Mouse (Mus musculus) brain, adult 2 months (tissue): ENCODE results near the gene Srebf2.
"Not testable (repeated sequence)": the region's sequence is repeated elsewhere in the genome, so short reads cannot be mapped to it uniquely, and the experiment has no call there.

Experiments used
- DNase-seq: peaks from one replicate; pipeline ENCODE4 v3.0.0; 2011; ENCODE audit warnings: low read depth, low spot score

The Srebf2 gene

DNA sequence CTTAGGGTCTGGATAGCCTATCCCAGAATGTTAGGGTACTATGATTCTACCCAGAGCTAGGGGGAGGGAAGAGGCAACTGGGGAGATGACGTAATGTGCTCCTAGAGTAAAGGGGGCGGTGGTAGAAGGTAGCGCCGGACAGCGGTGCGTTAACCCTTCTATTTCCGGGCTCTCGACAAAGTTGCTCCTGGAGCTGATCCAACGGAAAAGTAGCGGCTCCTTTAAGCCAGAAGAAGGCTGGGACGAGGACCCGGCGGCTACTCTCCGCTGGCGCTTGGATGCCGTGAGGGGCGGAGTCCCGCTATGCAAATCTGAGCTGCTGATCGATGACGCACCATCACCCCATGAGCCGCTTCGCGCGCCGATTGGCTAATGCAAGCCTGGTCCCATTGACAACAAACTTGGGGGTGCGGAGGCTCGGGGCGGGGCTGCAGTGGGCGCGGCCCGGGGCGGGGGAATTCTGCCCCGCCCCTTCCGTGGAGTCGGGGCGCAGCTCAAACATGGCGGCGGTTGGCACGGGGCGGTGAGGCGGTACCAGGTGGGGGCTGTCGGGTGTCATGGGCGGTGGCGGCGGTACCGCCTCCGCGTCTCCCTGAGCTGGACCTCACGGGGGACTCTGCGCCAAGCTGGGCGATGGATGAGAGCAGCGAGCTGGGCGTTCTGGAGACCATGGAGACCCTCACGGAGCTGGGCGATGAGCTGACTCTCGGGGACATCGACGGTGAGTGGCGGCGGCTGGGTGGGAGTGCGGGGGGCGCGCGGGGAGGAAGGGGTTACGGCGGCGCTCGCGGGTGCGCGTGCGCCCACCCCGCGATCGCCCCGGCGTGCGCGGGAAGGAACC, at the start of gene Srebf2:
Gene Srebf2, plus strand, starts transcription at position 412 of the 841 bp plus-strand sequence.
- peak; percentile 100 for DNase-seq

GRCm38 (mm10) chr15:82106953-82107555, 39.9 kb upstream of the Srebf2 start:
- peak; percentile 85 for DNase-seq

DNA sequence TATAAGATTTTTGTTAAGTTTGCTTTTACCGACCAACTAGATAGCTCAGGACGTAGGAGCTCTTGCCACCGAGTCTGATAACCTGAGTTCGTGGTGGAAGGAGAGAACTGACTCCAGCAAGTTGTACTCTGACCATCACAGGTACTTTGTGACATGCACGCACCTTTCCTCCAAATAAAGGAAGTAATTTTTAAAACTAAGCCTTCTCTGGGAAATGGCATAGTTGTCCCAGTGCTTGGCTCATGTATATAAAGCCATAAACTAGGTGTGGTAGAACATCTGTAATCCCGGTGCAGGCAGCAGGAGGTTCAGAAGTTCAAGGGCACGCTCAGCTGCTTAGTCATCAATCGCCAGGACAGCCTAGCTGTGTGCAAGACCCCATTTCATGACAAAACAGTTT, 26.4 kb upstream of the Srebf2 start:
- DNase-seq, result no peak

DNA sequence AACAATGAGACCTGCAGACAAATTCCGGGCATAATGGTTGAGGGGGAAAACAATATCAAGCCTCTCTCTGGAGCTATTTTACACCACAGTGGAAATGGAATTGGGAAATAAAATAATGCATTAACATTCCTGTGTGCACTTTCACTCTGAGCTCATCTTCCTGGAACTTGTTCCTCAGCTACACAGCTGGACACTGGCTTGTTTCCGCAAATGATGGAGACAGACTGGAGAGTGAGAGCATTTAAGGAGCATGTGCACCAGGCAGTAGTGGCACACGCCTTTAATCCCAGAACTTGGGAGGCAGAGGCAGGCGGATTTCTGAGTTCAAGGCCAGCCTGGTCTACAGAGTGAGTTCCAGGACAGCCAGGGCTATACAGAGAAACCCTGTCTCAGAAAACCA, 20.3 kb upstream of the Srebf2 start:
- not testable (repeated sequence) for DNase-seq

GRCm38 (mm10) chr15:82127426-82128374, 19.3 kb upstream of the Srebf2 start, which contains the start of gene Ccdc134:
Gene Ccdc134 (plus strand): TSS chr15:82127922.
- DNase-seq, result peak; percentile 97

DNA sequence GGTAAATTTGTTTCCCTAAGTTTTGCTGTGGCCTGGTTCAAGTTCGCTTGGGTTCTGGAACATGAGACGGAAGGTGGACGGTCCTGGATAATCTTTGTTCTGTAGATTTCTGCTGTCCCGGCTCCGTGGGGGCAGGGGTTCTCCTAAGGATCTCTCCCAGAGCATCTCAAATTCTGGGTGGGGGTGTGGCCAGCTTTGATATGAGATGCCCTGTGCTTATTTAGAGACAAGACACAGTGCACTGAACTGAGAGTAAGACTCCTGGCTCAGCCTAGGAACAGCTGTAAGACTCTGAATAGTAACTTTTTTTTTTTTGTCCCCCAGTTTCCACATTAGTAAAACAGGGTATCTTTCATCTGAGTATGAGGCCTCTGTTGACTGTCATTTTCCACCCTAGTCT, 18.6 kb upstream of the Srebf2 start:
- no peak for DNase-seq

GRCm38 (mm10) chr15:82130599-82130998, 16.4 kb upstream of the Srebf2 start:
- DNase-seq, result no peak

- peak; percentile 84 for DNase-seq
Measured at GRCm38 (mm10) chr15:82135372-82135771, 11.6 kb upstream of the Srebf2 start.

DNA sequence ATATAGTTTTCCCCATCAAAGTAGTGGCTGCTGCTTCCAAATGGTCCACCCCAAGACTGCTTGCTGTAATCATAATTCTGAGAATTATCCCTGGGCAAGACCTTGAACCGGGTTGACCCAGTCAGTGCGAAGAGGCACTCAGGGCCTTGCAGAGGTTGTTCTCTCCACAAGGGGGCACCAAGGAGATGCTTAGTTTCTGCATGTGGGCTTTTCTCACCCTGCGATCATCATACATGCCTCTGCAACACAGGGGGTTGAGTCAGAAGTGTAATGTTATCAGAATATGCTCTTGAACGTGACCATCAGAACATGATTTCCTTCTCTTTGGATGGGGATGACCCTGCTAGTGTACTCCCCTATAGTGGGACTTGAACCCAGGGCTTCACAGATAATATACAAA, 8.4 kb upstream of the Srebf2 start:
- DNase-seq, result peak; percentile 84

GRCm38 (mm10) chr15:82139196-82139595, 7.8 kb upstream of the Srebf2 start:
- peak; percentile 60 for DNase-seq

GRCm38 (mm10) chr15:82140355-82140754, 6.6 kb upstream of the Srebf2 start:
- DNase-seq, result no peak

- DNase-seq, result no peak
Measured at GRCm38 (mm10) chr15:82144157-82144556, 2.8 kb upstream of the Srebf2 start.

GRCm38 (mm10) chr15:82145408-82145807, 1.6 kb upstream of the Srebf2 start:
- no peak for DNase-seq

DNA sequence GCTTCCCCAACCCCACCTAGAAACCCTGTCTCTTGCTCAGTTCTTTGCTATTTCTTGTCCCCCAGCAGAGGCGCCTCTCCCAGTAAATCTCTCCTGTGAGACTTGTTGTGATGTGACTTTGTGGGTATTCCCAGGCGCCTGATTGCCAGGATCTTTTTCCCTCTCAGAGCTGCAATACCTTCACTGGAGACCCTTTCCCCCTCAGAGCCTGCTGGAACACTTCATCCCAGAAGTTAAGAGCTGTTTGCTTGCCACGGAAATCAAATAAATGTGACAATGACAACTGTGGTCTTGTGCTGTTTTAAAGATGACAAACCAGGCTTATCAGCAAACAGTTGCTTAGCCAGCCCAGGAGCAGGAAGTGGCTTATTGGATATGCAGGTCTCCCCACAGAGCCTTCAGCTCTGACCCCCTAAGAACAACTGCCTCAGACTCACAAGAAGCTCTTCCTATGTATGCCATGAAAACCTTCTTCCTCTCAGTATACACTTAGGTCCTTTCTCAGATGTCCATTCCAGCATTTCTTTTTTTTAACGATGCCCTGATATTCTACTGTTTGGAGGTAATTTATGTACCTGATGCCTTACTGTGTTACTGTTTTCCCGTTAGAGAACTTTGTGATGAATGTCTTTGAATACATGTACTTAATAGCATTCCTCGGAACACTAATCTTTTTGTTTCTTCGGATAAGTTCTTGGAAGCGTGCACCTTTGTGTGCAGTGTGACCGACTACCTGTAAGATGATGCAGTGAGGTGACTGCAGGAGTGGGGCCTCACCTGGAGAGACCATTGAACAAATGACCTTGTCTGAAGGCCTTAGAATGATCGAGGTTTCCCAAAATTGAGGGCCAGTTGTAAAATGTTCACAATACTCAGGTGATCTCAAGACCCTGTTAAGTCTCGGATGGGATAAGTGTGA, 871 bp upstream of the Srebf2 start:
- DNase-seq, result no peak

DNA sequence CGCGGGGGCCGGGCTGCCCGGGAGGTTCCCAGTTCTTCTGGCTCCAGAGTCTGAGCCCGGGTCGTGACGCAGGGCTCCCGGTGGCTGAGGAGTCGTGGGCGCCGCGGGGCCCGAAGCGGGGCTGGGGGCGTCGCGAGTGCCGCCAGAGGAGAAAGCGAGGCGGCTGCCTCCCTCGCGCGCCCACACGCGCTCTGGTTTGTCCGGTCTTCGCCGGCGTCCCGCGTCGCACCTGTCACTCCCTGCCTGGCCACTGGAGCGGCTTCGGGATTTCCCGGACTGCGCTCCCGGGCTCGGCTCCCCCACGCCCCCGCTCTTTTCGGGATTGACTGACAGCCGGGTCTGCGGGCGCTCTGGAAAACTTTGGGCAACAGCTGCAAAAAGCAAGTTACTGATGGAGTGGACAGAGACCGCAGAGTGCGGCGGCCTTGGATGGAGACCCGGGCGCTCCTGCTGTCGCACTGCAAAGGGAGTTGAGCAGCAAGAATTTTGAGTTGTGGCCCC, 680 bp downstream of the Srebf2 start:
- peak; percentile 66 for DNase-seq

GRCm38 (mm10) chr15:82148510-82148911, 1.5 kb downstream of the Srebf2 start:
- no peak for DNase-seq

GRCm38 (mm10) chr15:82150042-82150441, 3.1 kb downstream of the Srebf2 start:
- no peak for DNase-seq

- no peak for DNase-seq
Measured at GRCm38 (mm10) chr15:82151176-82151575, 4.2 kb downstream of the Srebf2 start.

- DNase-seq, result no peak
Measured at GRCm38 (mm10) chr15:82152022-82152421, 5.0 kb downstream of the Srebf2 start.

DNA sequence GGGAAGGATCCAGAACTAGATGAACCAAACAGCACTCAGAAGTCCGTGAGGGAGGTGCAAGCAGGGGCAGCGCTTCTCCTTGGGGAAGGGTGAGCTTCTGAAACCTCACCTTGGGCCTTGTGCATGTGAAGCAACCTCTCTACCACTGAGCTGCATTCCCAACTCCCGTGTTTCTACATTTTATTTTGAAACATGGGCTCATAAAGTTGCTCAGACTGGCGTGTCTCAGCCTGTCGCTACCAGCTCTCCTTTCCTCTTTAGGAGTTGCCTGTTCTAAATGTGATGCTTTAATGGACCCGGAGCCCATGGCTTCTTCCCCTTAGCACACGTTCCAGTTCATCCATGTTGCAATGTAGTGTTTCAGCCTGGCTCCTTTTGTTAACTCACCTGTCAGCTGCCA, 5.5 kb downstream of the Srebf2 start:
- no peak for DNase-seq

GRCm38 (mm10) chr15:82156298-82156697, 9.3 kb downstream of the Srebf2 start:
- DNase-seq, result no peak
